Mouse (Mus musculus) heart, embryonic 16.5 days (tissue): ENCODE data around the gene Rbms1. TPM values are rescaled to one million over a fixed set of nuclear protein-coding genes. Genes with fewer than 3 reads are reported as not detected.

Source experiments
- ATAC-seq: fragments of 200-750 bp; cut with Nextera tagmentation; replicated peaks from 2 replicates; pipeline ENCODE4 v1.8.0; 2017; ENCODE audit warnings: moderate number of reproducible peaks; ENCODE audit not compliant: insufficient read depth, low FRiP score; ENCODE audit errors: extremely low read depth
- H3K27ac ChIP-seq: fragments of 300-500 bp; sonication (generic); 2 replicates; pipeline ENCODE4 v1.5.1; 2014; ENCODE audit warnings: mild to moderate bottlenecking, low read length, control low read depth, moderate library complexity
- H3K27me3 ChIP-seq: fragments of 300-500 bp; sonication (generic); 2 replicates; pipeline ENCODE4 v1.6.1; 2014; ENCODE audit warnings: low read length, mixed read lengths; ENCODE audit not compliant: control insufficient read depth, insufficient read depth
- H3K36me3 ChIP-seq: fragments of 300-500 bp; sonication (generic); 2 replicates; pipeline ENCODE4 v1.6.1; 2014; ENCODE audit not compliant: control insufficient read depth, insufficient read depth
- H3K4me1 ChIP-seq: fragments of 300-500 bp; sonication (generic); 2 replicates; pipeline ENCODE4 v1.6.1; 2014; ENCODE audit warnings: low read length, mixed read lengths; ENCODE audit not compliant: control insufficient read depth, insufficient read depth
- H3K4me2 ChIP-seq: fragments of 300-500 bp; sonication (generic); 2 replicates; pipeline ENCODE4 v1.6.1; 2014; ENCODE audit warnings: low read depth, mild to moderate bottlenecking, control low read depth, low read length
- H3K4me3 ChIP-seq: fragments of 300-500 bp; sonication (generic); 2 replicates; pipeline ENCODE4 v1.5.1; 2014; ENCODE audit warnings: mild to moderate bottlenecking, control low read depth, low read length
- H3K9ac ChIP-seq: fragments of 300-500 bp; sonication (generic); 2 replicates; pipeline ENCODE4 v1.6.1; 2014; ENCODE audit warnings: low read length, control low read depth
- H3K9me3 ChIP-seq: fragments of 300-500 bp; sonication (generic); replicated peaks from 2 replicates; pipeline ENCODE4 v1.6.1; 2016; ENCODE audit warnings: low read length; ENCODE audit not compliant: control insufficient read depth
- WGBS: fragments of 180-500 bp; shearing (Covaris S2); extraction: QIAGEN DNeasy Blood & Tissue Kit; methylation state at CpG from one replicate; pipeline ENCODE4 v1.1.7; 2014; 5-methylcytosine and 5-hydroxymethylcytosine counted together
- polyA plus RNA-seq: library from polyadenylated mRNA; unstranded; fragments of >200 nt; fragmentation: Nextera tagmentation; extraction: Ambion mirVana; gene quantifications from 2 replicates; pipeline ENCODE4 v1.2.1, GENCODE M21; 2015

The Rbms1 gene
- polyA plus RNA-seq, 1 experiment from 2014 or later, result 102 TPM

GRCm38 (mm10) chr2:60774501-60774900 is 188.5 kb downstream of the Rbms1 start:
- Histone ChIP-seq H3K4me2 (no peak overlapping the region), H3K4me1 (peaks cover 12% of the 10 kb centered on the region), H3K9ac (no peak overlapping the region), H3K36me3 (peaks cover 47% of the 10 kb centered on the region), H3K4me3 (no peak overlapping the region), H3K27ac (no peak overlapping the region), H3K27me3 (no peaks in the 10 kb centered on the region), H3K9me3 (no peaks in the 10 kb centered on the region)
- 32% methylated on average over 3 of the region's 3 CpGs for WGBS
- ATAC-seq, result no peak

GRCm38 (mm10) chr2:60773592-60773991 is 189.4 kb downstream of the Rbms1 start:
- Histone ChIP-seq H3K36me3 (peaks cover 43% of the 10 kb centered on the region), H3K4me2 (no peak overlapping the region), H3K4me3 (no peak overlapping the region), H3K4me1 (peaks cover 12% of the 10 kb centered on the region), H3K27ac (peak overlapping the region; percentile 61), H3K9me3 (no peaks in the 10 kb centered on the region), H3K9ac (no peak overlapping the region), H3K27me3 (no peaks in the 10 kb centered on the region)
- WGBS, result 67% methylated on average over 5 of the region's 5 CpGs
- peak; percentile 34; the same call in 1 of the 2 replicates for ATAC-seq

- H3K27me3 ChIP-seq, result no peaks in the 10 kb centered on the region
- H3K27ac ChIP-seq, result no peak overlapping the region
- no peak overlapping the region for H3K9ac ChIP-seq
- no peaks in the 10 kb centered on the region for H3K9me3 ChIP-seq
- no peak overlapping the region for H3K4me2 ChIP-seq
- H3K4me3 ChIP-seq, result no peak overlapping the region
- no peak for ATAC-seq
- 85% methylated on average over 8 of the region's 8 CpGs for WGBS
- peaks cover 31% of the 10 kb centered on the region for H3K36me3 ChIP-seq
- no peaks in the 10 kb centered on the region for H3K4me1 ChIP-seq
Measured at GRCm38 (mm10) chr2:60766420-60766819, 196.6 kb downstream of the Rbms1 start.

GRCm38 (mm10) chr2:60756218-60756617 is 206.8 kb downstream of the Rbms1 start:
- Histone ChIP-seq H3K9ac (no peak overlapping the region), H3K27ac (no peak overlapping the region), H3K36me3 (peaks cover 31% of the 10 kb centered on the region), H3K4me1 (no peaks in the 10 kb centered on the region), H3K4me3 (no peak overlapping the region), H3K27me3 (no peaks in the 10 kb centered on the region), H3K4me2 (no peak overlapping the region), H3K9me3 (no peaks in the 10 kb centered on the region)
- no peak for ATAC-seq
- whole genome bisulfite sequencing, result 88% methylated on average over 9 of the region's 9 CpGs

GRCm38 (mm10) chr2:60755101-60755500 is 207.9 kb downstream of the Rbms1 start:
- WGBS, result 95% methylated on average over 7 of the region's 7 CpGs
- Histone ChIP-seq H3K4me1 (no peaks in the 10 kb centered on the region), H3K27me3 (no peaks in the 10 kb centered on the region), H3K4me3 (no peak overlapping the region), H3K36me3 (peaks cover 28% of the 10 kb centered on the region), H3K9ac (no peak overlapping the region), H3K27ac (no peak overlapping the region), H3K4me2 (no peak overlapping the region), H3K9me3 (no peaks in the 10 kb centered on the region)
- ATAC-seq, result no peak

GRCm38 (mm10) chr2:60751274-60751673 is 211.7 kb downstream of the Rbms1 start:
- Histone ChIP-seq H3K36me3 (peaks cover 28% of the 10 kb centered on the region), H3K27ac (no peak overlapping the region), H3K27me3 (no peaks in the 10 kb centered on the region), H3K4me2 (no peak overlapping the region), H3K4me3 (no peak overlapping the region), H3K9ac (no peak overlapping the region), H3K4me1 (peaks cover 12% of the 10 kb centered on the region), H3K9me3 (no peaks in the 10 kb centered on the region)
- 95% methylated on average over 9 of the region's 9 CpGs for WGBS
- ATAC-seq, result no peak

- Histone ChIP-seq H3K36me3 (peaks cover 21% of the 10 kb centered on the region), H3K27me3 (no peaks in the 10 kb centered on the region), H3K4me2 (no peak overlapping the region), H3K27ac (no peak overlapping the region), H3K4me1 (peaks cover 12% of the 10 kb centered on the region), H3K9ac (no peak overlapping the region), H3K4me3 (no peak overlapping the region), H3K9me3 (no peaks in the 10 kb centered on the region)
- 89% methylated on average over 3 of the region's 3 CpGs for WGBS
- no peak for ATAC-seq
Measured at GRCm38 (mm10) chr2:60750591-60750990, 212.4 kb downstream of the Rbms1 start.

- ATAC-seq, result no peak
- H3K4me3 ChIP-seq, result no peak overlapping the region
- H3K4me2 ChIP-seq, result no peak overlapping the region
- H3K9me3 ChIP-seq, result no peaks in the 10 kb centered on the region
- no peaks in the 10 kb centered on the region for H3K27me3 ChIP-seq
- H3K36me3 ChIP-seq, result peaks cover 15% of the 10 kb centered on the region
- peaks cover 12% of the 10 kb centered on the region for H3K4me1 ChIP-seq
- H3K27ac ChIP-seq, result no peak overlapping the region
- WGBS, result 88% methylated on average over 1 of the region's 1 CpGs
- H3K9ac ChIP-seq, result no peak overlapping the region
Measured at GRCm38 (mm10) chr2:60748585-60748984, 214.4 kb downstream of the Rbms1 start.

GRCm38 (mm10) chr2:60747590-60747989 is 215.4 kb downstream of the Rbms1 start:
- Histone ChIP-seq H3K27me3 (no peaks in the 10 kb centered on the region), H3K4me2 (no peak overlapping the region), H3K9ac (no peak overlapping the region), H3K36me3 (peaks cover 12% of the 10 kb centered on the region), H3K4me3 (no peak overlapping the region), H3K27ac (peak overlapping the region; percentile 4; the same call in 1 of the 2 replicates), H3K9me3 (no peaks in the 10 kb centered on the region), H3K4me1 (peaks cover 12% of the 10 kb centered on the region)
- 35% methylated on average over 3 of the region's 3 CpGs for WGBS
- ATAC-seq, result peak; percentile 52
